Mouse (Mus musculus) embryonic fibroblast, embryonic 13.5 days (primary cell): ENCODE measurements around the gene C1galt1c1.

ENCODE experiments used
- CTCF ChIP-seq: IDR thresholded peaks from 2 replicates; pipeline ENCODE4 v1.5.1; 2011; ENCODE audit warnings: mild to moderate bottlenecking, control low read depth, low read length, moderate library complexity, borderline replicate concordance; ENCODE audit not compliant: insufficient read depth
- POLR2A ChIP-seq: IDR thresholded peaks from 2 replicates; pipeline ENCODE4 v1.6.1; 2011; ENCODE audit warnings: low read depth, mild to moderate bottlenecking, control low read depth, low read length, moderate library complexity

DNA sequence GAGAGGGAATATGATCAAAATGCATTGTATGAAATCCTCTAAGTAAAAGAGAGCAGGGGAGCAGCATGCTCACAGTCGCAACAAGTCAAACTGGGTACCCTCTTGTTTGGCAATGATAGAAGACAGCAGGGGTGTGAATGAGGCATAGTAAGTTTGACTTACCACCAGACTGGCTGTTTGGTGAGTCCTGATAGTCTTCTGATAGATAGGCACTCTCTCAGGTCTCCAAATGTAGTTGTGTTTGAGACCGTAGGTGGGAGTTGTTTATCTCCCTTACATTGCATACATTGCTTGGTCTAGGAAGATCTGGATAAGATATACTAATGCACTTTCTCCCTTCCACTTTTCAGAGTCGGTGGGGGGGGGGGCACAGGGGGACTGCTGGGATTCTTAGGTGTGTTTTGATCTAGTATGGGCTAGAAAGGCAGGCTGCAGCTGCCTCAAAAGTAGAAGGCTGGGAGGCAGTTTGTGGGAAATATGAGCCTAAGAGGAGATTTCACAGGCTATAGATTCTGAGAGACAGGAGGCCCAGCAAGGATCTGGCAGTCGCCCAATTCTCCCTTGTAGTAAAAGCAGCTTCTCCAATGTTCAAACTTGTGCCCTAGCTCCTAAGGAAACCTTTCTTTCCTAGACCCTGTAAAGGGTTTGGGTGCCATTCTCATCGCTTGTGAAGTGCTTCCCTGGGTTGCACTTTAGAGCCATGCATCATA, 41.6 kb downstream of the C1galt1c1 start:
- TF ChIP-seq CTCF, result no peak
- TF ChIP-seq POLR2A, result no peak
